Mouse (Mus musculus): ENCODE measurements at regions not wholly inside any gene's neighbourhood (a gene's known extent, or its start where the extent isn't known, plus 50 kb on each side); places are given as distances from the start of the nearest gene placed in this dataset.

GRCm38 (mm10) chr6:97741427-97741826 is 65.4 kb upstream of the Mitf start:
- H3K9me3 ChIP-seq (ENCODE audit: low read length), result no peaks in the 10 kb centered on the region
- H3K4me1 ChIP-seq (replicated peaks; ENCODE audit: low read depth, low read length), result peaks cover 15% of the 10 kb centered on the region
- TF ChIP-seq NANOG (IDR thresholded peaks at IDR 0.05; ENCODE audit: borderline replicate concordance, low read length) (no peak), CTCF (conservative IDR thresholded peaks at IDR 0.05; ENCODE audit: low read length) (no peak)
- peaks cover 14% of the 10 kb centered on the region; the same call in 1 of the 2 replicates for H3K27me3 ChIP-seq (ENCODE audit: insufficient read depth, low read length)
- no peak overlapping the region for H3K4me3 ChIP-seq (replicated peaks; ENCODE audit: low read length)
- no peaks in the 10 kb centered on the region for H3K36me3 ChIP-seq (ENCODE audit: insufficient read depth, low read length)

- peaks cover 15% of the 10 kb centered on the region for H3K4me1 ChIP-seq (replicated peaks; ENCODE audit: low read depth, low read length)
- H3K9me3 ChIP-seq (ENCODE audit: low read length), result no peaks in the 10 kb centered on the region
- H3K4me3 ChIP-seq (replicated peaks; ENCODE audit: low read length), result no peak overlapping the region
- TF ChIP-seq CTCF (conservative IDR thresholded peaks at IDR 0.05; ENCODE audit: low read length), result no peak
- no peak for TF ChIP-seq NANOG (IDR thresholded peaks at IDR 0.05; ENCODE audit: borderline replicate concordance, low read length)
- TF ChIP-seq POU5F1 (IDR thresholded peaks at IDR 0.05; ENCODE audit: borderline replicate concordance, low read length), result no peak
- peaks cover 14% of the 10 kb centered on the region; the same call in 1 of the 2 replicates for H3K27me3 ChIP-seq (ENCODE audit: insufficient read depth, low read length)
- no peaks in the 10 kb centered on the region for H3K36me3 ChIP-seq (ENCODE audit: insufficient read depth, low read length)
Measured at GRCm38 (mm10) chr6:97740851-97741201, 66.0 kb upstream of the Mitf start.

GRCm38 (mm10) chr6:97740107-97740850 is 66.6 kb upstream of the Mitf start:
- Histone ChIP-seq H3K4me3 (replicated peaks; ENCODE audit: low read length) (no peak overlapping the region), H3K27me3 (ENCODE audit: insufficient read depth, low read length) (peaks cover 14% of the 10 kb centered on the region; the same call in 1 of the 2 replicates), H3K9me3 (ENCODE audit: low read length) (no peaks in the 10 kb centered on the region), H3K4me1 (replicated peaks; ENCODE audit: low read depth, low read length) (peaks cover 15% of the 10 kb centered on the region), H3K36me3 (ENCODE audit: insufficient read depth, low read length) (no peaks in the 10 kb centered on the region)
- TF ChIP-seq NANOG (IDR thresholded peaks at IDR 0.05; ENCODE audit: borderline replicate concordance, low read length), result no peak
- no peak for TF ChIP-seq POU5F1 (IDR thresholded peaks at IDR 0.05; ENCODE audit: borderline replicate concordance, low read length)
- peak; percentile 67 for TF ChIP-seq CTCF (conservative IDR thresholded peaks at IDR 0.05; ENCODE audit: low read length)

- TF ChIP-seq NANOG (IDR thresholded peaks at IDR 0.05; ENCODE audit: borderline replicate concordance, low read length), result no peak
- TF ChIP-seq CTCF (conservative IDR thresholded peaks at IDR 0.05; ENCODE audit: low read length), result no peak
- Histone ChIP-seq H3K27me3 (ENCODE audit: insufficient read depth, low read length) (peaks cover 14% of the 10 kb centered on the region; the same call in 1 of the 2 replicates), H3K4me3 (replicated peaks; ENCODE audit: low read length) (no peak overlapping the region), H3K4me1 (replicated peaks; ENCODE audit: low read depth, low read length) (peaks cover 15% of the 10 kb centered on the region), H3K9me3 (ENCODE audit: low read length) (no peaks in the 10 kb centered on the region), H3K36me3 (ENCODE audit: insufficient read depth, low read length) (no peaks in the 10 kb centered on the region)
Measured at GRCm38 (mm10) chr6:97738846-97739245, 68.0 kb upstream of the Mitf start.

GRCm38 (mm10) chr6:97730835-97731234 is 76.0 kb upstream of the Mitf start:
- H3K36me3 ChIP-seq (ENCODE audit: insufficient read depth, low read length), result no peaks in the 10 kb centered on the region
- TF ChIP-seq NANOG (IDR thresholded peaks at IDR 0.05; ENCODE audit: borderline replicate concordance, low read length) (no peak), POU5F1 (IDR thresholded peaks at IDR 0.05; ENCODE audit: borderline replicate concordance, low read length) (no peak), CTCF (conservative IDR thresholded peaks at IDR 0.05; ENCODE audit: low read length) (no peak)
- H3K4me1 ChIP-seq (replicated peaks; ENCODE audit: low read depth, low read length), result peaks cover 6% of the 10 kb centered on the region; the same call in 1 of the 2 replicates
- H3K4me3 ChIP-seq (replicated peaks; ENCODE audit: low read length), result no peak overlapping the region
- H3K27me3 ChIP-seq (ENCODE audit: insufficient read depth, low read length), result no peaks in the 10 kb centered on the region
- peaks cover 5% of the 10 kb centered on the region; the same call in 1 of the 2 replicates for H3K9me3 ChIP-seq (ENCODE audit: low read length)

GRCm38 (mm10) chr6:97718184-97718910 is 88.5 kb upstream of the Mitf start:
- Histone ChIP-seq H3K36me3 (ENCODE audit: insufficient read depth, low read length) (no peaks in the 10 kb centered on the region), H3K27me3 (ENCODE audit: insufficient read depth, low read length) (no peaks in the 10 kb centered on the region), H3K4me3 (replicated peaks; ENCODE audit: low read length) (no peak overlapping the region), H3K4me1 (replicated peaks; ENCODE audit: low read depth, low read length) (peaks cover 28% of the 10 kb centered on the region), H3K9me3 (ENCODE audit: low read length) (no peaks in the 10 kb centered on the region)
- TF ChIP-seq NANOG (IDR thresholded peaks at IDR 0.05; ENCODE audit: borderline replicate concordance, low read length), result no peak
- no peak for TF ChIP-seq CTCF (conservative IDR thresholded peaks at IDR 0.05; ENCODE audit: low read length)
- no peak; the same call in 1 of the 2 replicates for TF ChIP-seq POU5F1 (IDR thresholded peaks at IDR 0.05; ENCODE audit: borderline replicate concordance, low read length)

- no peak overlapping the region for H3K4me3 ChIP-seq (replicated peaks; ENCODE audit: low read length)
- no peaks in the 10 kb centered on the region for H3K9me3 ChIP-seq (ENCODE audit: low read length)
- 0 out of 2 replicates have a peak, but pooled peaks cover 2% of the 10 kb centered on the region for H3K27me3 ChIP-seq (ENCODE audit: insufficient read depth, low read length)
- no peaks in the 10 kb centered on the region for H3K36me3 ChIP-seq (ENCODE audit: insufficient read depth, low read length)
- no peak for TF ChIP-seq POU5F1 (IDR thresholded peaks at IDR 0.05; ENCODE audit: borderline replicate concordance, low read length)
- no peak for TF ChIP-seq CTCF (conservative IDR thresholded peaks at IDR 0.05; ENCODE audit: low read length)
- no peak for TF ChIP-seq NANOG (IDR thresholded peaks at IDR 0.05; ENCODE audit: borderline replicate concordance, low read length)
- H3K4me1 ChIP-seq (replicated peaks; ENCODE audit: low read depth, low read length), result no peaks in the 10 kb centered on the region
Measured at GRCm38 (mm10) chr6:97707401-97707800, 90.1 kb upstream of the Frmd4b start.

- TF ChIP-seq CTCF (conservative IDR thresholded peaks at IDR 0.05; ENCODE audit: low read length), result no peak
- TF ChIP-seq NANOG (IDR thresholded peaks at IDR 0.05; ENCODE audit: borderline replicate concordance, low read length), result no peak
- no peak for TF ChIP-seq POU5F1 (IDR thresholded peaks at IDR 0.05; ENCODE audit: borderline replicate concordance, low read length)
- Histone ChIP-seq H3K4me1 (replicated peaks; ENCODE audit: low read depth, low read length) (no peaks in the 10 kb centered on the region), H3K9me3 (ENCODE audit: low read length) (no peaks in the 10 kb centered on the region), H3K36me3 (ENCODE audit: insufficient read depth, low read length) (no peaks in the 10 kb centered on the region), H3K27me3 (ENCODE audit: insufficient read depth, low read length) (0 out of 2 replicates have a peak, but pooled peaks cover 2% of the 10 kb centered on the region), H3K4me3 (replicated peaks; ENCODE audit: low read length) (no peak overlapping the region)
Measured at GRCm38 (mm10) chr6:97704361-97704760, 87.0 kb upstream of the Frmd4b start.

All from E14TG2a.4 (cell line).